Mouse (Mus musculus): Measurements from ENCODE around the gene Rep15. TPM values are rescaled to one million over a fixed set of nuclear protein-coding genes. Genes with fewer than 3 reads are reported as not detected.

Gene Rep15
- polyA plus RNA-seq, 1 experiment from 2014 or later: 2.4 TPM

GRCm38 (mm10) chr6:147053785-147054646 lies 21.6 kb downstream of the Rep15 start:
- no peak for DNase-seq (ENCODE audit: low read depth, low spot score)
- in situ Hi-C loops (cut with MboI; ENCODE audit: low pct_unique_long_range_greater_than_20kb): no loop called here
- CTCF ChIA-PET: no interaction called here
- POLR2A ChIA-PET: no interaction called here
- ATAC-seq: no peak
- TF ChIP-seq CTCF (IDR thresholded peaks at IDR 0.05): no peak
- no peaks in the 10 kb centered on the region for H3K27me3 ChIP-seq

- POLR2A ChIA-PET: no interaction called here
- in situ Hi-C loops (cut with MboI; ENCODE audit: low pct_unique_long_range_greater_than_20kb): no loop called here
- DNase-seq (ENCODE audit: low read depth, low spot score): no peak
- CTCF ChIA-PET: no interaction called here
- no peak for TF ChIP-seq CTCF (IDR thresholded peaks at IDR 0.05)
- ATAC-seq: no peak
- no peaks in the 10 kb centered on the region for H3K27me3 ChIP-seq
Observed at GRCm38 (mm10) chr6:147055374-147055977, 23.1 kb downstream of the Rep15 start.

- CTCF ChIA-PET: interaction anchor here (1.1 kb wide), 1 partner anchor 9 kb away, joined by 3 read pairs; no protein-coding TSS in a partner anchor
- DNase-seq (ENCODE audit: low read depth, low spot score): no peak
- TF ChIP-seq CTCF (IDR thresholded peaks at IDR 0.05): no peak
- H3K27me3 ChIP-seq: no peaks in the 10 kb centered on the region
- in situ Hi-C loops (cut with MboI; ENCODE audit: low pct_unique_long_range_greater_than_20kb): no loop called here
- POLR2A ChIA-PET: interaction anchor here (0.6 kb wide), 1 partner anchor 1157 kb away, joined by 3 read pairs; no protein-coding TSS in a partner anchor
- ATAC-seq: no peak
Observed at GRCm38 (mm10) chr6:147059326-147059725, 26.9 kb downstream of the Rep15 start.

- TF ChIP-seq CTCF (IDR thresholded peaks at IDR 0.05): no peak
- ChIA-PET CTCF (no interaction called here), POLR2A (no interaction called here)
- H3K27me3 ChIP-seq: no peaks in the 10 kb centered on the region
- DNase-seq (ENCODE audit: low read depth, low spot score): no peak
- in situ Hi-C loops (cut with MboI; ENCODE audit: low pct_unique_long_range_greater_than_20kb): no loop called here
- no peak for ATAC-seq
Observed at GRCm38 (mm10) chr6:147061630-147062029, 29.2 kb downstream of the Rep15 start.

DNA sequence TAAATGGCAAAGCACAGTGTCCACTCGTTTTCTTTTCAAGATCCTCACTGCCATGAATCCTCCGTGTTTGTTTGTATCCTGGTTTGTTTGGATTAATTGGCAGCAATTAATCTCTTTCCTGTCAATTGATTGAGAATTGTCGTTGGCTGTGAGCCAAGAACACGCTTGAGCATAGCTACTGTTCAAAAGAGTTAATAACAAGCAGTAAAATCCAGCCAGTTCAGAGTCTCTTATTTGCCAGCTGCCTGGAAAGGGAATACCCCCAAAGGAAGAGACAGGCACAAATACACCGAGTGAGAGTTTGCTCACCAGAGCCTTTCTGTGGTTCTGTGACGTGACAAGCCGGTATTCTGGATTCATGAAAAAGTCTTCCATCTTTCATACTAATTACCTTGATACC lies 29.6 kb downstream of the Rep15 start:
- no peak for DNase-seq (ENCODE audit: low read depth, low spot score)
- CTCF ChIA-PET: no interaction called here
- in situ Hi-C loops (cut with MboI; ENCODE audit: low pct_unique_long_range_greater_than_20kb): no loop called here

GRCm38 (mm10) chr6:147062694-147063093 lies 30.3 kb downstream of the Rep15 start:
- H3K27me3 ChIP-seq: no peaks in the 10 kb centered on the region
- ChIA-PET CTCF (no interaction called here), POLR2A (no interaction called here)
- in situ Hi-C loops (cut with MboI; ENCODE audit: low pct_unique_long_range_greater_than_20kb): no loop called here
- TF ChIP-seq CTCF (IDR thresholded peaks at IDR 0.05): no peak
- no peak for DNase-seq (ENCODE audit: low read depth, low spot score)
- no peak for ATAC-seq

More for the DNA sequence above, 29.6 kb downstream of the Rep15 start:
- no peak for ATAC-seq
- H3K27me3 ChIP-seq: no peaks in the 10 kb centered on the region
- POLR2A ChIA-PET: no interaction called here
- TF ChIP-seq CTCF (IDR thresholded peaks at IDR 0.05): no peak

DNA sequence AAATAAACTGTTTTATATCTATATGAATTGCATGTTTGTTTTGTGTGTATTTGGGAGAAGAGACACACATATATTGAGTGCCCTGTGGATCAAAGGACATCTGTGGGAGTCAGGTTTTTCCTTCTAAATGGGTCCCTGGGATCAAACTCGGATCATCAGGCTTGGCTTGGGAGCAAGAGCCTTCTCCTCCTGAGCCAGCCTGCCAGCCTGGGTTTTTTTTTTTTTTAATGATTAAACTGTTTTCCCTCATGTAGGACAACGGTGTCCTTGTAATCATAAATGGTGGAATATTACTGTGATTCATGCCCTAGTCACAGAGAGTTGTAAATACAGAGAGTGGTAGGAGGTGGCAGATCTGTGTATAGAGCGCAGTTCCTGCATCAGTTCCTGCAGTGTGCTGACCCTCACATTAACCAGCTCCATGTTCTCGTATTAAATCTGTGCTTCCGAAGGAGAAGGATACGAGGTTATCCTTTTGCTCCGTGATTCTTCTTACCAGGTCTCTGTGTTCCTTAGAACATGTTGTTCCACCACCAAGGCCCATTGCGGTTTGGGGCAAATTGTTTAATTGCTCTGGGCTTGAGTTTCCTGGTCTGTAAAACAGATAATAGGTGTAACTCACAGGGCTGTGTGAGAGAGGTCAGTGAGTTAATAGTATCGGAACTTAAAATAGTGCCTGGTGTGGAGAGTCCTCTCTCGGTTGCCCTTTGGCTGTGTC lies 32.0 kb downstream of the Rep15 start:
- ChIA-PET POLR2A (no interaction called here), CTCF (no interaction called here)
- DNase-seq (ENCODE audit: low read depth, low spot score) (no peak), ATAC-seq (no peak)
- in situ Hi-C loops (cut with MboI; ENCODE audit: low pct_unique_long_range_greater_than_20kb): no loop called here
- TF ChIP-seq CTCF (IDR thresholded peaks at IDR 0.05): no peak
- H3K27me3 ChIP-seq: no peaks in the 10 kb centered on the region

GRCm38 (mm10) chr6:147064944-147065261 lies 32.5 kb downstream of the Rep15 start:
- no peaks in the 10 kb centered on the region for H3K27me3 ChIP-seq
- DNase-seq (ENCODE audit: low read depth, low spot score) (no peak), ATAC-seq (no peak)
- ChIA-PET CTCF (interaction anchor here (1.2 kb wide), 1 partner anchor 17 kb away, joined by 3 read pairs; no protein-coding TSS in a partner anchor), POLR2A (no interaction called here)
- in situ Hi-C loops (cut with MboI; ENCODE audit: low pct_unique_long_range_greater_than_20kb): no loop called here
- TF ChIP-seq CTCF (IDR thresholded peaks at IDR 0.05): no peak

DNA sequence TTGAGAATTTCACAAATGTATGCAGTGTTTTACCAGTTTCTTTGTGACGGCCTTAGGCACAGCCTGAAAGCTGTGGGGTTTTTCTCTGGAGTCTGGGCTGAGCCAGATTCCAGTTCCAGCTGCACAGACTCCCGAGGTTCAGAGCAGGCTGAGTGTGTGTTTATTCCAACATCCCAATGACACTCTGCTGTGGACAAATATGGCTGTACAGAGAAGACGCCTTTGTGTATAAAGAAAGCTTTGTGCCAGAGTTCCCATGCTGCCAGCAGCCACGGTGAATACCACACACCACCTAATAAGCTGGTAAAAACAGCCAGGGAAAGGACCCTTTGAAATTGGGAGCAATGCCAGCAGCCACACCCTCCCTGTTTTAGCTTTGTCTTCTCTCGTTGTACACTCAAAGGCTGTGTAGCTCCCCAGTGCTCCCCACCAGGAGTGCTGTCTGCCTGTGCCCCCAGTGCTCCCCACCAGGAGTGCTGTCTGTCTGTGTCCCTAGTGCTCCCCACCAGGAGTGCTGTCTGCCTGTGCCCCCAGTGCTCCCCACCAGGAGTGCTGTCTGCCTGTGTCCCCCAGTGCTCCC lies 43.5 kb downstream of the Rep15 start:
- ATAC-seq: no peak
- in situ Hi-C loops (cut with MboI; ENCODE audit: low pct_unique_long_range_greater_than_20kb): no loop called here
- CTCF ChIA-PET: no interaction called here

GRCm38 (mm10) chr6:147076878-147077277 lies 44.5 kb downstream of the Rep15 start:
- in situ Hi-C loops (cut with MboI; ENCODE audit: low pct_unique_long_range_greater_than_20kb): no loop called here
- CTCF ChIA-PET: no interaction called here
- ATAC-seq (no peak), DNase-seq (ENCODE audit: low read depth, low spot score) (no peak)
- H3K27me3 ChIP-seq: no peaks in the 10 kb centered on the region
- POLR2A ChIA-PET: no interaction called here
- TF ChIP-seq CTCF (IDR thresholded peaks at IDR 0.05): no peak

More for the DNA sequence above, 43.5 kb downstream of the Rep15 start:
- H3K27me3 ChIP-seq: no peaks in the 10 kb centered on the region
- DNase-seq (ENCODE audit: low read depth, low spot score): no peak
- POLR2A ChIA-PET: interaction anchor here (0.7 kb wide), 1 partner anchor 10 kb away, joined by 3 read pairs; no protein-coding TSS in a partner anchor
- no peak for TF ChIP-seq CTCF (IDR thresholded peaks at IDR 0.05)
